Mouse (Mus musculus) thymus, adult 18-20 months (tissue): Measurements from ENCODE around the gene Cpsf6.

Experiments used
- DNase-seq, 2 experiments: peaks; one replicate each; pipeline ENCODE4 v3.0.0; 2022; ENCODE audit warnings: mixed read lengths in 2 of 2

Cpsf6 gene

DNA sequence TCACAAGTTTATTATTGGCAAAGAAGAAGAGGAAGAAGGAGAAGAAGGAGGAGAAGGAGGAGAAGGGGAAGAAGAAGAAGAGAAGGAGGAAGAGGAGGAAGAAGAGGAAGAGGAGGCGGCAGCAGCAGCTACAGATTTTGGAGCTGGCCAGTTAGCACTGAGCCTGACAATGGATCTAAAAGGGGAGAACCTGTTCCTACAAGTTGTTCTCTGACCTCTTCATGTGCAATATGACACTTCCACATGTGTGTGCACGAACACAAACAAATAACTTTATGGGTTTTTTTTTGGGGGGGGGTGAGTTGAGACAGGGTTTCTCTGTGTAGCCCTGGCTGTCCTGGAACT is 5.2 kb upstream of the Cpsf6 start:
- no peak for DNase-seq

DNA sequence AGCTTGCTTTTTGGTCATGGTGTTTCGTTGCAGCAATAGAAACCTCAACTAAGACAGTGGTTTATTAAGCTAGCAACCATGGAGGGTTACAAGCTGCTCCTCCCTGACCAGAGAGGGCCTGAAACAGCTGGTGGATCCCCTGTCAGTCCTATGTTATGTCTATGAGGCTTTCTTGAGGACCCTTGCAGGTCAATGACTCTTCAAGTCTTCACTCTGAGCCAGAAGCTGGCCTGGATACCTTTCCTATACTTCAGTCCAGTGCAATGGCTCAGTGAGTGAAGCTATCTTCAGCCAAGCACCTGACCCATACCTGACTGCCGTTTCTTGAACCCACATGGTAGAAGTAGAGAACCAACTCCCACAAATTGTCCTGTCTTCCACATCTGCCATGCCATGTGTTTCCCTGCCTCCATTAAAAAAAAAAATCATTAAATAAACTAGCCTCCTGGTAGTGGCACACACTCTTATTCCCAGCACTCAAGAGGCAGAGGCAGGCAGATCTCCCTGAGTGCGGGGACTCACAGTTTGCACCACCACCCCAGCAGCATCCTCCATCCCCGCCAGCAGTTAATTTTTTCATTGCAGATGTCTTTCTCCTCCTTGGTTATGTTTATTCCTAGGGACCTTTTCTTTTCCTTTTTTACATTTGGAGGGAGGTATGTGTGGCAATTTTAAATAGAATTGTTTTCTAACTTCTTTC is 4.7 kb upstream of the Cpsf6 start:
- DNase-seq = no peak

DNA sequence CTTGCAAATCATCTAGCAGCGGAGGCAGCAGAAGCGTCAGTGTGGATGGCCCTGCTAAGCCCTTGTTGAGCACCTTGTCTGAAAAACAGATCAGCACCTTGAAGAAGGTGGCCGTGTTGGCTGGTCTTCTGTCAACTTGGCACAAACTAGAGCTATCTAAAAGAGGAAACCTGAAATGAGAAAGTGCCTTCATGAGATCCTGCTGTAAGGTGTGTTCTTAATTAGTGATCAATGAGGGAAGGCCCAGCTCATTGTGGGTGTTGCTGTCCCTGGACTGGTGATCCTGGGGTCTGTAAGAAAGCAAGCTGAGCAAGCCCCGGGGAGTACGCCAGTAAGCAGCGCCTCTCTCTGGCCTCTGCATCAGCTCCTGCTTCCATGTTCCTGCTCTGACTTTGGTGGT is 4.1 kb upstream of the Cpsf6 start:
- DNase-seq = no peak

DNA sequence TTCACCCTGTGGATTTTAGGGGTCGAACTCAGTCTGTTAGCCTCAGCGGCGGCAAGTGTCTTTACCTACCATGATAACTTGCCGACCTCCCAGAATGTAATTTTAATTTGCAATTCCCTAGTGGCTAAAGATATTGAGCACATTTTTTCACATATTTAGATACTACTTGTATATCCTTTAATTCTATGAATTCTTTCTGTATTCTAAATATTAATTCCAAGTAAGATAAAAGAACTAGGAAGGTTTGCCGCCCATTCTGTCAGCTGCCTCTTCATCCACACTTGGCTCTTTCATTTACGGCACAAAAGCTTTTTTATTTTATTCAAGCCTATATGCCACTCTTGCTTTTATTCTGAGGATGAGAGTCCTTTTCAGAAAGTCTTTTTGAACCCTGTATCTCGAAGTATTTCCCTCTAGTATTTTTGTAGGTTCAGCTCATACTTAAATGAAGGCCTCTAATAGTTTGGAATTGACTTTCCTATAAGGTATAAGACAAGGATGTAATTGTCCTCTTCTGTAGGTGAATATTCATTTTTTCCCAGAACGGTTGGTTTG is 3.3 kb upstream of the Cpsf6 start:
- DNase-seq = no peak

DNA sequence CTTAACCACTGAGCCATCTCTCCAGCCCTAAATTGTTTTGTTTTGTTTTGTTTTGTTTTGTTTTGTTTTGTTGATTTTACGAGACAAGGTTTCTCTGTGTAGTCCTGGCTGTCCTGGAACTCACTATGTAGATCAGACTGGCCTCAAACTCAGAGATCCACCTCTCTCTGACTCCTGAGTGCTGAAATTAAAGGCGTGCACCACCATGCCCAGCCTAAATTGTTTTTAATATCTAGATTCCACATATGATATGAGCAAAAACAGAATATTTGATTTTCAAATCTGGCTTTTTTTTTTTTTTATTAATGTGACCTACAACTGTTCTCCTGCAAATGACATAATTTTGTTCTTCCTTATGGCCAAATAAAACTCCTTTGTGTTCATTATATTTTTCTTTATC is 2.3 kb upstream of the Cpsf6 start:
- no peak for DNase-seq

DNA sequence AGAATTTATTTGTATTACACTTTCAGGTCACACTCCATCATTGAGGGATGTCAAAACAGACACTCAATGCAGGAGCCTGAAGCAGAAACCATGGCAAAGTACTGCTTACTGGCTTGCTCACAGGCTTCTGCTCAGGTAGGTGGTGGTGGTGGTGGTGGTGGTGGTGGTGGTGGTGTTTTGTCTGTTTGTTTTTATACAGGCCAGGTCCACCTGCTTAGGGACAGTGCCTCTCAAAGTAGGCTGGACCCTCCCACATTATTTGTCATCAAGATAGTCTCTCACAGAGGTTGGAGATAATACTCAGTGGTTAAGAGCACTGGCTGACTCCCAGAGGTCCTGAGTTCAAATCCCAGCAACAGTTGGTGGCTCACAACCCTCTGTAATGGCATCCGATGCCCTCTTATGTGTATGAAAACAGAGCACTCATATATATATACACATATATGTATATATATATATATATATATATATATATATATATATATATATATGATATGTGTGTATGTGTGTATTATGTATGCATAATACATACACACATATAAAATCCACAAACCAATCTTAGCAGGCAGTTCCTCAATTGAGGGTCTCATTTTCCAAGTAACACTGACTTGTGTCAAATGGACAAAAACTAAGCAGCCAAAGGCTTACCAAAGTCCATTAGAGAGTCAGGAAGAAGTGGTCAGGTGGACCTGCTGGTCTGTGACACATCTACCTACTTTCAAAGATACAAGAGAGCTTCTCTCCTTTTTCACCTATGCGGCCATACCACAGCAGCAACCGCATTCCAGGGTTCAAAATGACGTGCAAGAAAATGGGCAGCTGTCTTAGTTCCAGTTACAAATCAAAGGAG is 1.1 kb upstream of the Cpsf6 start:
- DNase-seq = no peak

DNA sequence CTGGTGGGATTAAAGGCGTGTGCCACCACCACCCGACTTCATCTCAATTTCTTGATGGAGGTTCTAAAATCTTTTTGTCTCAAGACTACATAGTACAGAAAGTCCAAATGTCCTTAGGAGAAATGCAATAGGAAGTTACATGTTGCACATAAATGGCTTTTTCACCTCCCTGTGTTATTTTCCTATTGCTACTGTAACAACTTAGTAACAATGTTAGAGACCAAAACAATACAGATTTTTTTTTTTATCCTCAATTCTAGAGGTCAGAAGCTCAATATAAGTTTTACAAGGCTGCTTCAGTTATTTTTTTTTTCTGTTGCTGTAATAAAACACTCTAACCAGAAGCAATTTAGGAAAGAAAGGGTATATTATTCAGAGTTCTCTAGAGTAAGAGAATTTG is 374 bp downstream of the Cpsf6 start:
- no peak for DNase-seq

DNA sequence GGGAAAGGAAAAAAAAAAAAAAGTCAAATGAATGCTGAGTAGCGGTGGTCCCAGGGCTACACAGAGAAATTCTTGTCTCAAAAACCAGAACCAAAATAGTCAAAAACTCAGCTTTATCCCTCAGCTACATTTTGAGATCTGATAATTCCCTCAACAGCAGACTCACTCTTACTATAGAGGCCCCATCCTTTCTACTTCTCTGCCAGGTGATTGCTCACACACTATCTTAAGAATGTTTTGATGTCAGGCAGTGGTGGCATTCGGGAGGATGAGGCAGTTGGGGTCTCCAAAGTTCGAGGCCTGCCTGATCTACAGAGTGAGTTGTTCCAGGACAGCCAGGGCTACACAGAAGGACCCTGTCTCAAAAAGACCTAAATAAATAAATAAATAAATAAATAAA is 1.2 kb downstream of the Cpsf6 start:
- DNase-seq = no peak

DNA sequence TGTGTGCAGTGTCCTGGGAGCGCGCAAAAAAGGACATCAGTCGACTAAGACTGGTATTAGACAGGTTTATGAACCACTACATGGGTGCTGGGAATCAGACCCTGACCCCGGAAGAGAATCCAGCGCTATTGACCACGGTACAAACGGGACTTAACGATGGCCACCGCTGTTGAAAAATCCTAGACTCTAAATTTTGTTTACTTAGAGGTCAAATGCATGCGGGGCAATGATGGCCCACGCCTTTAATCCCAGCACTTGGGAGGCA is 1.6 kb downstream of the Cpsf6 start:
- no peak for DNase-seq

DNA sequence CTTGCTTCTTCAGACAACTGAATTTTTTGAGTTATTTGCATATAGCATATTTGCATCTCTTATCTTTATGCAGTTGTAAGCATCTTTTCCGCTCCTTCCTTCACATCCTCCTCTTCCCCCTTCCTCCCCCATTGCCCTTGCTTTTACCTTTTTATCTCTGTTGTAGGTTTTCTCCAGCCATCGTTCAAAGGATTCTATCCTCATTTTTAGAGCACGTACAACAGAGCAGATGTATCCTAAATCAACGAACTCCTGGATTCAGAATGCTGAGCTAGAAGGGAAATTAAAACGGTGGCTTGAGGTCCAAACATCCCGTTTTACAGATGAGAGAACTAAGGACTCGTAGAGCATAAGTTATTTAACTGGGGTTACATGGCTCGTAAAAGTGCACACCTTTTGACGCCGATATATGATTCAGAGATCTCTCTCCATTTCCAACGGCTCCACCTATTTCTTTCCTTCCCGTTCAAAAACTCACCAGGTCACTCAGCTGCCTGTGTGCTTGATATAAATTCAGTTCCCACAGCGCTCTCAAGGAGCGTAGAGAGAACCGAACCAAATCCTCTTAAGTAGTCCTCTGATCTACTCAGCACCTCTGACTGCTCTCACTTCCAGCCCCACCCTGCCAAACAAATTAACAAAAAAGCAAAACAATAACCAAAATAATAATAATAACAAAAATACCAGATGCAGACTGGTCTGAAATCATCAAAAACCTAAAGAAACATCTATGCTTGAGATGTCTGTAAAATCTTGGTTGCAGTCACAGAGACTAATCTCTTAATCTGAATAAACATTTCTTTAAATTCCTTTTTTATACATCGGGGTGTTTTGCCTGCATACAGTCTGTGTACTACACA is 2.2 kb downstream of the Cpsf6 start:
- DNase-seq = no peak

DNA sequence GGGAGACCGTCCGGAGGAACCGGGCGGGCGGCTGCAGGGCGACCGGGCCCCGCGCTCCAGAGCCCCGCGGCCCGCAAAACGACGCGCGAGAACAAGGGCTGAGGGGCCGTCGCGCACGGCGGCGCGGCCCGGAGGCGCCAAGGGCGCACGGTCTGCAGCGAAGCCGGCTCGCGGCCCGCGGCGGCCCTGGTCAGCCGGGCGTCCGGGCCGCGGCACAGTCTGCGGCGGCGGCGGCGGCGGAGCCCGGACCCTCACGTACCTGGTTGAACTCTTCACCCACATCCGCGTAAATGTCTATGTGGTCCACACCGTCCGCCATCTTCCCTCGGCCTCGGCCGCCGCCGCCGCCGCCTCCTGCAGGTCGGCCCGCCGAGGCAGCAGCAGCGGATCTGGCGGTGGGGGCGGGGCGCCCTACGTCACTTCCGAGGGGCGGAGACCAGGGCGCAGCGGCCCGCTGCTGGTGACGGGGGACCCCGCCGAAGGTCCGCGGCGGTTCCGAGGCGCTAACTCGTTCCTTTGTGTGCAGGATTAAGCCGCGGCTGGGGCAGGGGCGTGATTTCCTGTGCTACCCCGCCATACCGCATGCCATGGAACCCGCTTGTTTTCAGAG is 3.1 kb downstream of the Cpsf6 start:
- DNase-seq = peak; percentile 88 to 90

DNA sequence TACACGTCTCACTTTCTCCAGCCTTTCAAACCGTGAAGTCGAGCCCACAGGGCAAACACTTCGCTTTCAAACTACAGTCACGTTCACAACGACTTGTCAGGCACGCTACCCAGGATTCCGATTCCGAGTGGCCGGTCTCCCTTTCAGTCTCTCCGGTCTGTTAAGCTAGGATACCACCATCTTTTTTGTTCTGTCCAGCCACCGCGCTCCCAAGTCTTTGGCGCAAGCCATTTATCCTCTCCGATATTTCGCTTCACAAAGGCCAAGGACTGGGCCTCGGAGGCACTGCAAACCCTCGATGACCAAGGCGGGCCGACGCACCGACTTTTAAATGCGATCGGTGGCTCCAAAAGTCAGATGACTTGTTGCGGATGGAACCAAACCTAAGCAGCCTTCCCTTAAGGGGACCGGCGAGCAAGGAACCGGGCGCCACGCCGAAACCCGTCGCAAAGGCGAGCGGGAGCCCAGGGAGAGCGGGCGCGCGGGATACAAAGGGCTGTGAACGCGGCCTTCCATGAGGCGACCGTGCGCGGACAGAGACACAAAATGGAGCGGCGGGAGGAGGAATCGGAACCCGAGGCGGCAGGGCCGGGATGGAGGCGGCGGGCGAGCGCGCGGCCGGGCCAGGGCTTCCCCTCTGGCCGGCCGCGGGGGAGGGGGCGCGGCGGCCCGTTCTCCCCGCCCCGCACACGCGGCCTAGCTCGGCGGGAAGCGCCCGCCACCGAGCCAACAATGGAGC is 3.8 kb downstream of the Cpsf6 start:
- DNase-seq = peak; percentile 32 to 34

DNA sequence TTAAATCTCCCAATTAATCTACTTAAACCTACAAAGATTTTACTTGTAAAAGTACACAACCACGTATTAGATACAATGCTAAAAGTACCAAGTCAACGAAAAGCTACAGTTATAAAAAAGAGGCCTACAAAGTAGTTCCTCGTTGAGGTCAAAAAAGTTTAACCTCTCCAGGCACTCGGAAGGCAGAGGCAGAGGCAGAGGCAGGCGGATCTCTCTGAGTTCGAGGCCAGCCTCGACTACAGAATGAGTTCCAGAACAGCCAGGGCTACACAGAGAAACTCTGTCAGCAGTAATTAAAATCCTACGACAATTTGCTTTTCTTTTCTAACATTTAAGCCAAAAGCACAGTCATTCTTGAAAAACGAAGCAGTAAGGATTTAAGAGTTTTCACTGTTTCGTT is 4.7 kb downstream of the Cpsf6 start:
- no peak for DNase-seq

DNA sequence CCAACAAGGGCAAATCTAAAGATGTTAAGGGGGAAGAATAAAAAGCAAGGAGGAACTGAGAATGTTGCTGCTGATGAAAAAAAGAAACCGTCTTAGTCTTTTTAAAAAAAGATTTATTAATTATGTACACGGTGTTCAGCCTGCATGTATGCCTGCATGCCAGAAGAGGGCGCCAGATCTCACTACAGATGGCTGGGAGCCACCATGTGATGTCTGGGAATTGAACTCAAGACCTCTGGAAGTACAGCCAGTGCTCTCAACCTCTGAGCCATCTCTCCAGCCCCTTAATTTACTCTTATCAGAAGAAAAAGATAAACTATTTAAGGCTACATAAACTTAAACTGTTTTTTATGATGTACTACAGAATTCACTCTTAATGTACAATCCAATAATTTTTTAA is 16.7 kb downstream of the Cpsf6 start:
- DNase-seq = peak; percentile 23 to 27

DNA sequence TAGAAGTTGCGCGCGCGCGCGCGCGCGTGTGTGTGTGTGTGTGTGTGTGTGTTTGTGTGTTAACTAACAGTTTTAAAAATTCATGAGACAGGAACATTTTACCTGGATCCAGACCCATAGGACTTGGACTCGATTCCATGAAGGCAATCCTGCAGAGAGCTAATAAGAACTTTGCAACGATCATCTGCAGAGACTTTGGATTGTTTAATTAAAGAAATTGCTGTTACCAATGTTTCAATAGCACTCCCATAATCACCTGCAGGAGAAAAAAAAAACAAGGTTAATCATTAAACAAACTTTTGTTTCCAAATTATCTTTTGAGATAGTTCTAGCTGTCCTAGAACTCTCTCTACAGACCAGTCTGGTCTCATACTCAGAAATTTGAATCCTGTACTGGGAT is 20.9 kb downstream of the Cpsf6 start:
- DNase-seq = no peak

DNA sequence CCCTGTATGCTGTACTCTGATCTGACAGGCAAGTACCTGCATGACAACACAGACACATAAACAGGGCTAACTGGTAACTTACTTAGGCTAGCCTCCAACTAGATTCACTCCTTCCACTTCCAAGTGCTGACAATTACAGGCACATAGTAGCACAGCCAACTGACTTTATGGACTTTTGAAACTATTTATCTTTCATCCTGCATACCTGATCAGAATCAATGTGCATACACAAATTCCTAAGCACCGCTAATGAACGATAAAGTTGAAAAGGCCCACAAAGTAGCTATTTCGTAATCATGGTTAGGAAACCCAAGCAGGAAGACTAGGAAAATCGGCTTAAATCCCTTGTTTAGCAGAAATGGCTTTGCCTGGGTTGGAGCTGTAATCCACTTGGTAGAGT is 36.8 kb downstream of the Cpsf6 start:
- no peak for DNase-seq

DNA sequence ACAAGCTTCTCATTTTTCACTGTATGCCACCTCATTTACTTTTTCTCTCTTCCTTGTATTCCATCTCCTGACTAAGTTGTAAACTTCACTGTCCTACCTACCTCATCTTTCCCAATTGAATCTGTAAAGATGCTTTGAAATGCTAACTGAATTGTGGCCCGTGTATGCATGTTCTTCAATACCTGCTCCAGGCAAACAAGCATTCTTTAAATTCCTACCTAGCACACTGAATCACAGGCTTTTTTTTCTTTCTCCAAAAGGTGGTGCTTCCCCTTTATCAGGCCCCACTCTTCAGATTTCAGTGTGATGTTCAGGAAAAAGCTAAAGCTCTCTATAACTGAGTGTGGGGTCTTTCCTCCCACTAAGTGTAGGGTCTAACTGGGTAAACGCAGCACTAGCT is 37.4 kb downstream of the Cpsf6 start:
- DNase-seq = no peak

DNA sequence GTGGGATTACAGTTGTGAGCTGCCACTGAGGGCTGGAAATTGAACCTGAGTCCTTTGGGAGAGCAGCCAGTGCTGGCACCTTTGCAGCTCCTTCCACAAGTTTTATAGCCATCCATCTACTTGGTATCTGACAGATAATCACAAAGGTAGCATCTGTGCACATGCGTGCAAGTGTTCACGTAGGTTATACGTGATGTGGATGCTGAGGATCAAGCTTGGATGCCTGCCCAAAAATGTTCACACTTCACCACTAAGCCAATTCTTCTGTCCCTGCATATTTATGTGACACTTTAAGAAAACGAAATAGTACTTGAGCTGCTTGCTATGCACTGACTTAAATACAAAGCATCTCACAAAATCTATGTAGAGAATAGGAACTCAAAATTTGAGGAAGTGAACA is 38.8 kb downstream of the Cpsf6 start:
- DNase-seq = no peak

DNA sequence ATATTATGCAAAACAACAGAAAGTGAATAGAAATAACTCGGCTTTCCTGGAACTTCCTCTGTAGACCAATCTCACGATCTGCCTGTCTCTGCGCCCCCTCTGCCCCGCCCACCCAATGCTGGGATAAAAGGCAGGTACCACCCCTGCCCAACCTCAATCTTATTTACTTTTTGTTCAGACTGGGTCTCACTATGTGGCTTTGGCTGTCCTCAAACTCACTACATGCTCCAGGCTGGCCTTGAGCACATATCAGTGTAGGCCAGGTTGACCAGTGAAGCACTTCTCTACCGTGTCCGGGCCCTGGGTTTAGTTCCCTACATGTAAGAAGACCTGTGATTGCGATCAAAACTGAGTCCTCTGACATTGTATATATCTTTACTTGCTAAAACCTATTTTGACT is 40.6 kb downstream of the Cpsf6 start:
- DNase-seq = no peak

DNA sequence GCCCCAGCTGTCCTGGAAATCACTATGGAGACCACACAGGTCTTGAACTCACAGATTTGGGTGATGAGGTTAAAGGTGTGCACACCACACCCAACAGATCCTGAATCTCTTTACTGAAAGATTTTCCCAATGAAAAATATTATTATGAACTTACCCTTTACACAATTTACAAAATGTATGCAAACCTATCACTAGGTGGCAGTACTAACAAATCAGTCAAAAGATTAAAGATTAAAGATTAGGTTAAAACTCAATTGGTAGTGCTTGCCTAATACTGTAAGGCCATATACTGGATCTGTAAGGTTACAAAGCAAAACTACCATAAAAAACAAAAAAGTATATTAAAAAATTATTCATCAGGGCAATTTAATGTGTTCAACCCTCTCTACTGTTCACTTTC is 41.9 kb downstream of the Cpsf6 start:
- no peak for DNase-seq

DNA sequence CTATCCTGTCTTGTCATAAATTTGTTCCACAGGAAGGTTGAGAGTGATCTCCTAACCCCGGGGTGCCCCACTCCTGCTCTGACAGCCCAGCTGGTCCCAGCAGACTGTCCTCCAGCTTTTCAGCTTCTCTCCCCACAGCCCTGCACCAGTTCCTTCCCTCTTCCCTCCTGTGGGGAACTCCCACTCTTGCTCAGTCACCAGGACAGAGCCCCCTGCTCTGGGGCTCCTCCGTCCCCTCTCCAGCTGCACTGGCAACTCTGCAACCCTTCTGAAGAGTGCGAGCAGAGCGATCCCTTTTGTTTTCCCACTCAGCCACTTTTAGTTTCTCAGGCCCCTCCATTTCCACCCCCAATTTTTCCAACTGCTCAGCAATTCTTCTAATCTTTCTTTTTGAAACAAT is 44.2 kb downstream of the Cpsf6 start:
- DNase-seq = no peak

DNA sequence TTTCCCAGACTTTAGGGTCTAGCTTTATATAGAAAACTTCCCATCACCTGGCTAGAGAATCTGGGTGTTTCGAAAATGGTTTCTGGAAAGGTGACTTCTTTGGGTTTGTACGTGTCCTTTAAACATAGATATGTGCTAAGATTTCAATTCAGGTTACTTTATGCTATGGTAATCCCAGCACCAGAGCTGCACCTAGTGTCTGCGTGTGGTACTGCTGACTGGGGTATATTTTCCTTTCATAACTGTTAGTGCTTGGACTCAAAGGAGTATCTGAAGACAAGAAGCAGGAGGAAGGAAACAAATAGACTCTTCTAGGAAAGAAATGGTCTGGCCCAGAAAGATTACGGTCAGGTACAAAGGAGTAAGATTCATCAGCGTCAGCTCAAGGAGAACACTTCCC is 49.3 kb downstream of the Cpsf6 start:
- no peak for DNase-seq

DNA sequence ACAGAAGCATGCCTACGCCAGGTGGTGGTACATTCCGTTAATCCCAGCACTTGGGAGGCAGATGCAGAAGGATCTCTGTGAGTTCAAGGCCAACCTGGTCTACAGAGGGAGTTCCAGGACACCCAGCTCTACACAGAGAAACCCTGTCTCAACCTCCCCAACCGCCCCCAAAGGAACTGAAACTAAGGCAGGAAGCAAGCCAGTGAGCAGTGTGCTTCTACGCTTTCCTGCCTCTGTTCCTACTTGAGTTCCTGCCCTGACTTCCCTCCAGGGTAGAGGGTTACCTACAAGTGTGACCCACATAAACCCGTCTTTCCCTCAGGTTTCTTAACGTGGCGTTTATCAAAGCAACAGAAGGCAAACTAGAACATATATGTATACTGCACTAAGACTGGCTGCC is 56.0 kb downstream of the Cpsf6 start:
- no peak for DNase-seq
